Mouse (Mus musculus): ENCODE data around the gene Aco1. TPM values are rescaled to one million over a fixed set of nuclear protein-coding genes. Genes with fewer than 3 reads are reported as not detected.

Aco1 gene
- polyA plus RNA-seq, 1 experiment from 2014 or later = 56.8 TPM

DNA sequence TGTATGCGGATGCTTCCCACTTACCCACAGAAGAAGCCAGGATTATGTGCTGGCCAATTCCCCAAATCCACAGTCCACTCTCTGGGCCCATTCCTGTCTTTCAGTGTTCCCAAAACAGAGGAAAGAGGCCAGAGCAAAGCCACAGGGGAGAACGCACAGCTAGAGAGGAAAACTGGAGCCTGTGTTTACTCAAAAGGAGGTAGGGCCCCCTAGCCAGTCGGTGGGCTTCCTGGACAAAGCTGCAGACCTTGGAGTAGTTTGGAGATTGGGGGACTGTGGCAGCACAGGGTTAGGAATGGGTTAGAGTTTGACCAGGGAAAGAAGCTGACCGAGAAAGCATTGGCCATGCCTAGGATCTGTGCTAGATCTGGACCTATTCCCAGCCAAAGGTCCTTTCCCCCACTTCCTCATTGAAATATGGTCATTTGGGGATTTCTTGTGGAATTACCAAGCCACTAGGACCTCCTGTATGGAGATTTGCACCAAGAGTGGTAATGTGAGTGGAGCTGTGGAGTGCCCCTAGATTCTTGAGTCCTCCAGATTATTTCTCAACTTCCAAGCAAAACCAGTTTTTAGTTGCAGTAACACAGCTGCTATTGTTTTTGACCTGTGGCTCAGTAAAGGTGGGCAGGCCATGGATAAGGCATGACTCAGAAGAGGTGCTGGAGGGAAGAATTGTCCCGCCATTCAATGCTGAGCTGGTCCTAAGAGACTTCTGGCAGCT lies 14.8 kb downstream of the Aco1 start:
- Histone ChIP-seq H3K4me3 (no peak overlapping the region), H3K4me1 (0 out of 2 replicates have a peak, but pooled peaks cover 2% of the 10 kb centered on the region), H3K36me3 (peaks cover 6% of the 10 kb centered on the region; the same call in 1 of the 2 replicates), H3K9me3 (no peaks in the 10 kb centered on the region; the same call in 1 of the 2 replicates), H3K4me2 (replicated peaks) (no peak overlapping the region), H3K9ac (no peak overlapping the region), H3K27me3 (no peaks in the 10 kb centered on the region), H3K27ac (no peak overlapping the region)
- WGBS = 72% methylated on average over 5 of the region's 5 CpGs
- ATAC-seq (ENCODE audit: insufficient number of reproducible peaks, insufficient read depth, low FRiP score, low TSS enrichment) = no peak

DNA sequence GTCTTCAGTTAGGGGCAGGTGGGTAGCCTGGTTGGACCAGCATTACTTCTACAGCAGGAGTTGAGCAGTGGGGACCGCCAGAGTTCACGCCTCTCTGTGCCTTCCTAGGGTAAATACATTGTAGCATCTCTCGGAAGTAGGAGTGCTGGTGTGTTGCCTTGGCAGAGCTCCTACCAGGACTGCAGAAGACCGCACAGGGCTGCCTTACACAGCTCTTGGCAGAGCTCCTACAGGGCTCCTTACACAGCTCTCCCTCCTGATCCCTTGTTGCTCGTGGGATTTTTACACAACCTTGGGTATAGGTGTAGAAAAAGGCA lies 15.3 kb downstream of the Aco1 start:
- 0 out of 2 replicates have a peak, but pooled peaks cover 2% of the 10 kb centered on the region for H3K4me1 ChIP-seq
- H3K9ac ChIP-seq = no peak overlapping the region
- H3K27ac ChIP-seq = no peak overlapping the region
- no peak overlapping the region for H3K4me2 ChIP-seq (replicated peaks)
- WGBS = 84% methylated on average over 5 of the region's 5 CpGs
- H3K27me3 ChIP-seq = no peaks in the 10 kb centered on the region
- peaks cover 6% of the 10 kb centered on the region; the same call in 1 of the 2 replicates for H3K36me3 ChIP-seq
- H3K4me3 ChIP-seq = no peak overlapping the region
- H3K9me3 ChIP-seq = no peaks in the 10 kb centered on the region; the same call in 1 of the 2 replicates
- no peak for ATAC-seq (ENCODE audit: insufficient number of reproducible peaks, insufficient read depth, low FRiP score, low TSS enrichment)

DNA sequence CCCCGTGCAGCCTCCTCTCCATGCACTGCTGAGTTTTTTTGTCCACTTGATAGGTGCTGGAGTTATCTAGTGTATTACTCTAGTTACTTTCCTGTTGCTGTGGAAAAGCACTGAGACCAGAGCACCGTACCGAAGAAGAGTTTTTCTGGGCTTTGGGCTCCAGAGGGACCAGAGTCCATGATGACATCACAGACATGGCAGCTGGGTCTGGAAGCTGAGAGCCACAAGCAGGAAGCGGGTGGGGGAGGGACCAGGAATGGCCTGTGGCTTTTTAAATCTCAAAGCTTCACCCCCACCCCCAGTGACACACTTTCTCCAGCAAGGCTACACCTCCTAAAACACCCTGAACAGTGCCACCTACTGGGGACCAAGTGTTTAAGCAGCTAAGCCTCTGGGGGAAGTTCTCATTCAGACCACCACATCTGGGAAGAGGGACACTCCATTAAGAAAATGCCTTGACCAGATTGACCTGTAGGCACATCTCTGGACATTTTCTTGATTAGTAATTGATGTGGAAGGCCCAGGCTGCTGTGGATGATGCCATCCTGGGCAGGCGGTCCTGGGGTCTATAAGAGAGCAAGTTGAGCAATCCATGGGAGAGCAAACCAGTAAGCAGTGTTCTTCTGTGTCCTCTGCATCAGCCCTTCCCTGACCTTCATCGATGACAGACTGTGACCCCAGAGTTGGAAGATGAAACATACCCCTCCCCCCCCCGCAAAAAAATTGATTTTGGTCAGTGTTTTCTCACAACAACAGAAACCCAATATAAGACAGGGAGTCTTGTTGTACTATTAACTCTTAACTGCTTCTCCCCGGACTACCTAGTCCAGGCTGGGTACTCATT lies 17.9 kb downstream of the Aco1 start:
- 94% methylated on average over 8 of the region's 8 CpGs for WGBS
- no peaks in the 10 kb centered on the region; the same call in 1 of the 2 replicates for H3K9me3 ChIP-seq

DNA sequence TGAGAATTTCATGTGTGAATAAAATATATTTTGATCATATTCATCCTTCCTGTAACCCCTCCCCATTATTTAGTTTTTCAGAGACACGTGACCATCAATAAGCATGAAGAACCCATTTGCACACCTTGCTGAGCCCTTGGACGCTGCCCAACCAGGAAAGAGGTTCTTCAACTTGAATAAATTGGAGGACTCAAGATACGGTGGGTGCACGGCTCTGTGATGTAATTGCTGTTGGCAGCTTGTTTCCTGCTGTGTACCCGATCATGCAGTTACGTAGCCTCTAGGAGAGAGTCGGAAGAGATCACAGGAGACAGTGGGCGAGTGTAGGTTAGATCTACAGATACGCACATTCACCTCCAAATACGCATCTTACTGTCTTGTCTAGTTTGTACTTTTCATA lies 20.8 kb downstream of the Aco1 start:
- Histone ChIP-seq H3K27me3 (no peaks in the 10 kb centered on the region), H3K4me3 (no peak overlapping the region), H3K9me3 (no peaks in the 10 kb centered on the region; the same call in 1 of the 2 replicates), H3K36me3 (peaks cover 23% of the 10 kb centered on the region; the same call in 1 of the 2 replicates), H3K27ac (no peak overlapping the region), H3K4me1 (no peaks in the 10 kb centered on the region), H3K4me2 (replicated peaks) (no peak overlapping the region), H3K9ac (no peak overlapping the region)
- ATAC-seq (ENCODE audit: insufficient number of reproducible peaks, insufficient read depth, low FRiP score, low TSS enrichment) = no peak
- WGBS = 70% methylated on average over 10 of the region's 10 CpGs

More for the DNA sequence above, 17.9 kb downstream of the Aco1 start:
- ATAC-seq (ENCODE audit: insufficient number of reproducible peaks, insufficient read depth, low FRiP score, low TSS enrichment) = no peak
- Histone ChIP-seq H3K27me3 (no peaks in the 10 kb centered on the region), H3K4me3 (no peak overlapping the region), H3K27ac (no peak overlapping the region), H3K4me2 (replicated peaks) (no peak overlapping the region), H3K36me3 (peaks cover 12% of the 10 kb centered on the region; the same call in 1 of the 2 replicates), H3K4me1 (0 out of 2 replicates have a peak, but pooled peaks cover 2% of the 10 kb centered on the region), H3K9ac (no peak overlapping the region)

DNA sequence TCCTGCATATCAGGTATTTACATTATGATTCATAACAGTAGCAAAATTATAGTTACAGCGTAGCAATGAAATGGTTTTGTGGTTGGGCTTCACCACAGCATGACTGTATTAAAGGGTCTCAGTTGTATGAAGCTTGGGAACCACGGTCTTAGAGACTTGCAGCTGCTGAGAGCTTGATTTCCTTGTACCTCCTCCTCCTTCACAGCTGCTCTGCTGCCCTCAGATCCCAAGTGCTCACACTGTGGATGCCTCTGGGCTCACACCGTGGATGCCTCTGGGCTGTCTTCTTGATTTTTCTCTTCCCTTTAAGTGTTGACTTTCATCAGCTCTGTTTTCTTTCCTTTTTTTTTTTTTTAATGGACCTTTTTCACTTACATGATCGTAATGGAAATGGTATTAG lies 28.6 kb downstream of the Aco1 start:
- no peak overlapping the region for H3K4me3 ChIP-seq
- no peak overlapping the region for H3K27ac ChIP-seq
- H3K9ac ChIP-seq = no peak overlapping the region
- 86% methylated on average over 4 of the region's 4 CpGs for WGBS
- no peak overlapping the region for H3K4me2 ChIP-seq (replicated peaks)
- H3K9me3 ChIP-seq = no peaks in the 10 kb centered on the region
- peaks cover 28% of the 10 kb centered on the region for H3K36me3 ChIP-seq
- no peaks in the 10 kb centered on the region for H3K4me1 ChIP-seq
- H3K27me3 ChIP-seq = no peaks in the 10 kb centered on the region
- ATAC-seq (ENCODE audit: insufficient number of reproducible peaks, insufficient read depth, low FRiP score, low TSS enrichment) = no peak

DNA sequence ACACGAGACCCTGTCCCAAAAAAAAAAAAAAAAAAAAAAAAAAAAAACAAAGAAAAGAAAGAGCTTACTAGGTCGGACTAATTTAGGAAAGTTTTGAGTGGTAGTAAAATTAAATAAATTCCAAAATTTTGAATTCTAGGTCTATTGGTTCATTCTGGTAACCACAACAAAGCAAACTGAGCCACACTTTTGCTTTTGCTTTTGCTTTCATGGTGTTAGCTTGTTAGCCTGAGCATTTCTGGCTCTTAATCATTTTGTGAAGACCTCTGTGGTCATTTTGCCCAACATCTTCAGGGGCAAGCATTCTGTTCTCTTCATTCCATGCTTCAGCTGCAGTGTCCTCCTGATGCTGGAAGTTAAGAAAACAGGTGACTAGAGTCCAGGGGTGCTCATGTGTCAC lies 29.5 kb downstream of the Aco1 start:
- H3K36me3 ChIP-seq = peaks cover 22% of the 10 kb centered on the region
- no peak overlapping the region for H3K4me2 ChIP-seq (replicated peaks)
- no peaks in the 10 kb centered on the region for H3K9me3 ChIP-seq
- H3K27me3 ChIP-seq = no peaks in the 10 kb centered on the region
- WGBS = 84% methylated on average over 2 of the region's 2 CpGs
- H3K4me1 ChIP-seq = no peaks in the 10 kb centered on the region
- ATAC-seq (ENCODE audit: insufficient number of reproducible peaks, insufficient read depth, low FRiP score, low TSS enrichment) = no peak
- no peak overlapping the region for H3K9ac ChIP-seq
- no peak overlapping the region for H3K27ac ChIP-seq
- no peak overlapping the region for H3K4me3 ChIP-seq

DNA sequence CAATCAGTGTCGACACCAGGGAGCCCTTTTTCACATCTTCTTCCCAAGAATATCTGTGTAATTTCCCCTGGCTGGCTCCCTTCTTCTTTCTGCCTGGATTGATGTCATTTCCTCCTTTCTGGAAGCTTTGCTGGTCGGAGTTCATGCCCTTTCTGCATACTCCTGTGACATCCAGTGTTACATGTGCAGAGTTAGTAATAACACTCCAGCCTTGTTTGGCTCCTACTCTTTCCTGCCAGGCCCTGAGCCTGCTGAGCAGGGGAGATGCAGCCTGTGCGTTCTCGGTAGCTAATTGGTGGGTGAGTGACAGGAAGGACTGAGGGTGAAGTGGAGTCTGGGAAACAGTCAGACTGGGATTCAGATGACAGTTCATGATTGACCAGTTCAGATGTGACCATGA lies 31.4 kb downstream of the Aco1 start:
- Histone ChIP-seq H3K9me3 (no peaks in the 10 kb centered on the region), H3K4me2 (replicated peaks) (no peak overlapping the region), H3K4me1 (no peaks in the 10 kb centered on the region), H3K27me3 (no peaks in the 10 kb centered on the region), H3K4me3 (no peak overlapping the region), H3K27ac (no peak overlapping the region), H3K9ac (no peak overlapping the region), H3K36me3 (peaks cover 16% of the 10 kb centered on the region)
- no peak for ATAC-seq (ENCODE audit: insufficient number of reproducible peaks, insufficient read depth, low FRiP score, low TSS enrichment)
- 46% methylated on average over 4 of the region's 4 CpGs for WGBS

DNA sequence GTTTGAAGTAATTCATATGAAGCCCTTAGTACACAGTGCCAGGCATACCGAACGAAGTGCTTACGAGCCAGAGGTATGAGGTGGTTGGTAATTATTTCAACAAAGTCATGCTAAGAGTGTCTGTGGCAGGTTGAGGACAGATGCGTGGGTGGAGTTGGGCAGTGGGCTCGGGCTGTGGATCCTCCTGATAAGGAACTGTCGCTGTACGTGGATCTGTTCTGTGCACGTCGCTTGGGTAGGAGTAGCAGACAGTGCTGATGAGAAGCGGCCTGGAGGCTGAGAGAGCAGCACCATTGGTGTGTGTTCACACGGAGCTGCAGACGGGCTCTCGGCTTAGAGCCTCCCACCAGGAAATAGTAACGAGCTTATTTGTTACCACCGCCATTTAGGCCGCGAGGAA lies 35.7 kb downstream of the Aco1 start:
- WGBS = 92% methylated on average over 17 of the region's 17 CpGs
- no peaks in the 10 kb centered on the region for H3K9me3 ChIP-seq
- H3K4me2 ChIP-seq (replicated peaks) = no peak overlapping the region
- H3K4me3 ChIP-seq = no peak overlapping the region
- H3K4me1 ChIP-seq = no peaks in the 10 kb centered on the region
- no peaks in the 10 kb centered on the region for H3K27me3 ChIP-seq
- H3K9ac ChIP-seq = no peak overlapping the region
- ATAC-seq (ENCODE audit: insufficient number of reproducible peaks, insufficient read depth, low FRiP score, low TSS enrichment) = no peak
- H3K36me3 ChIP-seq = peaks cover 32% of the 10 kb centered on the region
- no peak overlapping the region for H3K27ac ChIP-seq

DNA sequence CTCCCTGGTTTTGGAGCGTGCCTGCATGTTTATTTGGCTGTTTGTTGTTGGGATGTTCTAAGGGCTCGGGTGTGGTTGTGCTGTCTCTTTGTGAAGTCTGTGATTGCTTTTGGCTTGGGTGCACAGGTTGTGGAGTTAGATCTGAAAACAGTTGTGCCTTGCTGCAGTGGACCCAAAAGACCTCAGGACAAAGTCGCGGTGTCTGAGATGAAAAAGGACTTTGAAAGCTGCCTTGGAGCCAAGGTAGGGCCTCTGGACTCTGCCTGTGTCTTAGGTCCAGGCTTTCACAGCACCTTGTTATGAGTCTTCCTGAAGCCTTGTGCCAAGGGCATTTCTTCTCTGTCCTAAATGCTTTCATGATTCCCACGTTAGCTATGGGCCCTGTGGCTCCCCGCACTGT lies 37.2 kb downstream of the Aco1 start:
- no peak overlapping the region for H3K9ac ChIP-seq
- H3K36me3 ChIP-seq = peaks cover 41% of the 10 kb centered on the region
- no peaks in the 10 kb centered on the region for H3K9me3 ChIP-seq
- no peak overlapping the region for H3K27ac ChIP-seq
- no peaks in the 10 kb centered on the region for H3K4me1 ChIP-seq
- no peaks in the 10 kb centered on the region for H3K27me3 ChIP-seq
- ATAC-seq (ENCODE audit: insufficient number of reproducible peaks, insufficient read depth, low FRiP score, low TSS enrichment) = no peak
- 87% methylated on average over 6 of the region's 6 CpGs for WGBS
- no peak overlapping the region for H3K4me3 ChIP-seq
- no peak overlapping the region for H3K4me2 ChIP-seq (replicated peaks)

DNA sequence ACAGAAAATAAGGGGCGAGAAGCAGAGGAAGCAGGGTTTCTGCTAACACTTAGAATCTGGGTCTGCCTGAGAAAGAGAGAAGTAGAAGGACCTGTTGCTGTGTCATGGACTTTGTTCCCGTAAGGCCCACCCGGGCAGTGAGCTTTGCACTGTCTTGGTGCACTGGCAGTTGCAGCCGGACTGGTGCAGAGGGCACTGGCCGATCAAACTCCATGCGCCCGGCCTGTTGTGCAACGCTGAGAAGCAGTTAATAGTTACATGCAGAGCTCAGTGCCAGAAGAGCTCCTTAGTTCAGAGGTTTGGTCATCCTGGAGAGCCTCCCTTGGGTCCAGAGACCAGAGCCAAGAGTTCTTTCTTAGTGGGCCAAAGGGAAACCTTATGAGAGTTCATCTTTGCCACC lies 38.8 kb downstream of the Aco1 start:
- Histone ChIP-seq H3K9ac (no peak overlapping the region), H3K4me2 (replicated peaks) (no peak overlapping the region), H3K36me3 (peaks cover 48% of the 10 kb centered on the region), H3K27ac (no peak overlapping the region), H3K9me3 (no peaks in the 10 kb centered on the region), H3K4me1 (no peaks in the 10 kb centered on the region), H3K4me3 (no peak overlapping the region), H3K27me3 (no peaks in the 10 kb centered on the region)
- 93% methylated on average over 8 of the region's 8 CpGs for WGBS
- no peak for ATAC-seq (ENCODE audit: insufficient number of reproducible peaks, insufficient read depth, low FRiP score, low TSS enrichment)

DNA sequence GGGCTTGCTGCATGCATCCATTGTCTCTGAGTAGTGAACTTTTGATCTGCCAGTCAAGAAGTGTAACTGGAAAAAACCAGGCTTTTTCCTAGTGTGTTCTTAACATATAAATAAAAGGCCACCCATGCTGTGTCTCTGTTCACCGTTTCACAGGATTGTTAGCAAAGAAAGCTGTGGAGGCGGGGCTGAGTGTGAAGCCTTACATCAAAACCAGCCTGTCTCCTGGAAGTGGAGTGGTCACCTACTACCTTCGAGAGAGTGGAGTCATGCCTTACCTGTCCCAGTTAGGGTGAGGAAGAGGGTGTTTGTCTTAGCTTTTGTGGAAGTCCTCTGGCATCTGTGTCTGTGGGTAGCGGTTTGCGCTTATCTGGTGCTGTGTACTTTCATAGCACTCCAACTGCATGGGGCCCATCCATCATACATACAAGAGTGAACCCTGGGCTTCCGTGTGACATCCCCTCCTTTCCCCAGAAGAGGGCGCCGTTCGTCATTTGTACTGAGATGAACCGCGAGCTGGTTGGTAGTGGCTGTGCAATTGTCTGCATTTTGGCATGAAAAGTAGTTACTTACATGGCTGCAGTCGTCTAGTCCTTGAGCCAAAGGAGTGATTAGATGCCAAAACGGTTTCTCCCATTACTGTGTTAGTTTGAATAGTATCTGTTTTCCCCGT lies 39.9 kb downstream of the Aco1 start:
- H3K4me3 ChIP-seq = no peak overlapping the region
- H3K27ac ChIP-seq = no peak overlapping the region
- ATAC-seq (ENCODE audit: insufficient number of reproducible peaks, insufficient read depth, low FRiP score, low TSS enrichment) = no peak
- H3K36me3 ChIP-seq = peaks cover 49% of the 10 kb centered on the region
- no peaks in the 10 kb centered on the region for H3K9me3 ChIP-seq
- H3K4me2 ChIP-seq (replicated peaks) = no peak overlapping the region
- no peaks in the 10 kb centered on the region for H3K27me3 ChIP-seq
- 45% methylated on average over 14 of the region's 14 CpGs for WGBS
- no peaks in the 10 kb centered on the region for H3K4me1 ChIP-seq
- no peak overlapping the region for H3K9ac ChIP-seq

Data from embryonic facial prominence, embryonic 12.5 days (tissue).